Mouse (Mus musculus): ENCODE data around the gene Nrp1. TPM values are rescaled to one million over a fixed set of nuclear protein-coding genes. Genes with fewer than 3 reads are reported as not detected.
A peak's percentile ranks its signal among the peaks of the same experiment; 100 is the strongest.

Gene Nrp1
- polyA plus RNA-seq, 1 experiment from 2014 or later, result 101 TPM

DNA sequence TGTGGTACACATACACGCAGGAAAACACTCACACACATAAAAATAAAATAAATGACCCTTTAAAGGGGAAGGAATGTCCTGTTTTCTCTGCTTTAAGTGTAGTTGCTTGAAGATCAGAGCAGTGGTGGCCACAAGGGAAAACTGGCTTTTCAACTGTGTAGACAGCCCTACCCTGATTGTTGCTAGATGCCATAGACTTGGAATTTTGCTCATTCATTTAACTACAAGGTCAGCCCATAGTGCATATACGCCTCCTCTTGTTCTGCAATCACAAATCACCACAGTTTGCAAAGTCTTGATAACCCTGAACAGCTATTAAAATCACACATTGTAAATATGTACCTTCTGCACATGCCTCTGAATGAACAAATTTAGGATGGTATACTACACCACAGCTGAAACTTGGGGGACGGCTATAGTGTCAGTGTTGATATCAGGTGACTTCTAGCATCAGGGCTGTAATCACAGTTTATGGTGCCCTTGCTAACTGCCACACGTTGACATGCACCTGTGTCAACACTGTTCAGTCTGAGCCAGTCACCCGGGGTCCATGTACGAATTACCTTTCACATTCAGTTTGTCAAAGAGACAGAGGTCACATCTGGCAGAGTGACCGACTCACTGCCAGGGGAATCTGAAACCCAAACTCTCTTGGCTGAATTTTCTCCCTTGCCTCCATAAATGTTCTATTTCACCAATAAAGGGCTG lies 66.4 kb downstream of the Nrp1 start:
- no peak overlapping the region for H3K9ac ChIP-seq (replicated peaks; ENCODE audit: low read depth, low read length)
- no peak overlapping the region for H3K27ac ChIP-seq (ENCODE audit: low read depth, low read length)
- no peak overlapping the region for H3K4me2 ChIP-seq (ENCODE audit: low read depth, low read length)
- no peak for ATAC-seq (ENCODE audit: low read depth)
- peaks cover 4% of the 10 kb centered on the region; the same call in 1 of the 2 replicates for H3K36me3 ChIP-seq (ENCODE audit: control insufficient read depth, insufficient read depth, low read length)
- H3K9me3 ChIP-seq (ENCODE audit: control insufficient read depth, low read length), result no peaks in the 10 kb centered on the region
- WGBS, result 65% methylated on average over 7 of the region's 7 CpGs
- no peaks in the 10 kb centered on the region for H3K4me1 ChIP-seq (ENCODE audit: control insufficient read depth, insufficient read depth, low read length)
- H3K4me3 ChIP-seq (ENCODE audit: low read depth, low read length), result no peak overlapping the region
- no peaks in the 10 kb centered on the region for H3K27me3 ChIP-seq (ENCODE audit: control insufficient read depth, insufficient read depth, low read length)

DNA sequence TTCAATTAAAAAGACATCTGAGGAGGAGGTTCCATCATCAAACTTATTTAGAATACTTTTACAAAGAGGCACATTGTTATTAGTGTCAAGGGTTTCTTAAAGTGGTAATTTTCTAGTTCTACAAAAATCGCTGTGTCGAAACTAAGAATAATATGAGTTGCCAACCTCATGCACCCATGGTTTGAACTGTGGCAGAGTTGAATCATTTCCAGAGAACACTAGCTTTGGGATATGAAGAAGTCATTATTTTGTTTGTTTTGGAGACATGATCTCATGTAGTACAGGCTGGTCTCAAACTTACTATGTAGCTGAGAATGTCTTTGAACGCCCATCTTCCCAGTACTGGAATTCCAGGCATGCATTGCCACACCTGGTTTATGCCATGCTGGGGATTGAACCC lies 68.7 kb downstream of the Nrp1 start:
- no peak overlapping the region for H3K4me3 ChIP-seq (ENCODE audit: low read depth, low read length)
- H3K27me3 ChIP-seq (ENCODE audit: control insufficient read depth, insufficient read depth, low read length), result no peaks in the 10 kb centered on the region
- H3K4me1 ChIP-seq (ENCODE audit: control insufficient read depth, insufficient read depth, low read length), result no peaks in the 10 kb centered on the region
- WGBS, result 94% methylated on average over 3 of the region's 3 CpGs
- no peak overlapping the region for H3K27ac ChIP-seq (ENCODE audit: low read depth, low read length)
- peaks cover 4% of the 10 kb centered on the region; the same call in 1 of the 2 replicates for H3K36me3 ChIP-seq (ENCODE audit: control insufficient read depth, insufficient read depth, low read length)
- no peaks in the 10 kb centered on the region for H3K9me3 ChIP-seq (ENCODE audit: control insufficient read depth, low read length)
- H3K4me2 ChIP-seq (ENCODE audit: low read depth, low read length), result no peak overlapping the region
- no peak for ATAC-seq (ENCODE audit: low read depth)
- no peak overlapping the region for H3K9ac ChIP-seq (replicated peaks; ENCODE audit: low read depth, low read length)

DNA sequence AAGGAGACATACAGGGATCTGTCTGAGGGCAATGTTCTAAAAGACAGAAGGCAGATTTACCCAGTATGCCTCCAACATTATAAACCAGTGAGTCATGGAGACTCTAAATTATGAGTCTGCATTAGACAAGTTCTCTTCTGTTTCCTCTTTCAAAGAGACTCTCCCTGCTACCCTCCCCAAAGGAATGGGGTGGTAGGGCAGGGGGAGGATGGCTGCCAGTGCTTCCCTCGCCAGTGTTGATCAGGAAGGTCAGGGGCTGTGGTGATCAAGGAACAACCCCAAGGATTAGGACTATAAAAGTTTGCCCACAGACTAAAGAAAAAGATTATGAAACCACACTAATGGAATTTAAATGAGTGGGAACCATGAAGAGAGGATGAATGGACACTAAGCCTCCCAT lies 70.6 kb downstream of the Nrp1 start:
- no peak overlapping the region for H3K27ac ChIP-seq (ENCODE audit: low read depth, low read length)
- WGBS, result 75% methylated on average over 1 of the region's 1 CpGs
- no peaks in the 10 kb centered on the region for H3K9me3 ChIP-seq (ENCODE audit: control insufficient read depth, low read length)
- no peak overlapping the region for H3K9ac ChIP-seq (replicated peaks; ENCODE audit: low read depth, low read length)
- H3K4me1 ChIP-seq (ENCODE audit: control insufficient read depth, insufficient read depth, low read length), result no peaks in the 10 kb centered on the region
- no peak overlapping the region for H3K4me2 ChIP-seq (ENCODE audit: low read depth, low read length)
- H3K4me3 ChIP-seq (ENCODE audit: low read depth, low read length), result no peak overlapping the region
- H3K36me3 ChIP-seq (ENCODE audit: control insufficient read depth, insufficient read depth, low read length), result peaks cover 14% of the 10 kb centered on the region
- H3K27me3 ChIP-seq (ENCODE audit: control insufficient read depth, insufficient read depth, low read length), result no peaks in the 10 kb centered on the region
- ATAC-seq (ENCODE audit: low read depth), result no peak

DNA sequence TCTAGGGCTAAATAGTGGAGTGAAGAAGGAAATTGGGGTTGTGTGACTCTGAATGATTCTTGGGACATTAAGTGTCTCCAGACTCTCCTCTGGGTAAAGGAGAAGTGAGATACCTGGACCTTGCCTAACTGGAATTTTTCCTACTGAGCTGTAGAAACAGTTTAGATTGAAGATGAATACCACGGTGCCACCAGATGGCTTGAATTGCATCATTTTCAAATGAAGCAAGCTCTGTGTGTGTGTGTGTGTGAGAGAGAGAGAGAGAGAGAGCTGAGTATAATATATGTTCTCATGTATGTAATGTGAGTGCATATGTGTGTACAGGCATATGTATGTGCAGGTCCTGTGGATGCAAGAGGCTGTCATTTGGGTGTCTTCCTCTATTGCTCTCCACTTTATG lies 72.7 kb downstream of the Nrp1 start:
- no peaks in the 10 kb centered on the region for H3K27me3 ChIP-seq (ENCODE audit: control insufficient read depth, insufficient read depth, low read length)
- no peak overlapping the region for H3K27ac ChIP-seq (ENCODE audit: low read depth, low read length)
- H3K9ac ChIP-seq (replicated peaks; ENCODE audit: low read depth, low read length), result no peak overlapping the region
- H3K36me3 ChIP-seq (ENCODE audit: control insufficient read depth, insufficient read depth, low read length), result peaks cover 25% of the 10 kb centered on the region
- H3K4me2 ChIP-seq (ENCODE audit: low read depth, low read length), result no peak overlapping the region
- H3K4me3 ChIP-seq (ENCODE audit: low read depth, low read length), result no peak overlapping the region
- no peak for ATAC-seq (ENCODE audit: low read depth)
- no peaks in the 10 kb centered on the region for H3K4me1 ChIP-seq (ENCODE audit: control insufficient read depth, insufficient read depth, low read length)
- no peaks in the 10 kb centered on the region for H3K9me3 ChIP-seq (ENCODE audit: control insufficient read depth, low read length)
- 92% methylated on average over 1 of the region's 1 CpGs for WGBS

DNA sequence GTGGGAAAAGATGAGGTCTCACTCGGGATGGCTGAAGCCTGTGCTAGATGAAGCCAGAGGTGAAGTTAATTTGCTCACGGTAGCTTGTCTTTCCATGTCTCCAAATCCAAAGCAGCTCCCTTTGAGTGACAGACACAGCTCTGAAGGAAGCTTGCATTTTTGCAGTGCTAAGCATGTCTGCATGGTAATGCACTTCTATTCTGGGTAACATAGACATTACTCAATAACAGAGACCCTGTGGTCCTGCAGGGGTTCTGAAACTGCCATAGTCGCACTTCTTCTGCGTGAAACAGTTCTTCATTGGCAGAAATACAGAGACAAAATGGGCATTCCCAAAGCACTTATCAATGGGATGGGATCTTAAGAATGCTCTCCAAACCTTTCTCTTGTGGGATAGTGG lies 77.3 kb downstream of the Nrp1 start:
- H3K4me1 ChIP-seq (ENCODE audit: control insufficient read depth, insufficient read depth, low read length), result 0 out of 2 replicates have a peak, but pooled peaks cover 3% of the 10 kb centered on the region
- no peak overlapping the region for H3K4me2 ChIP-seq (ENCODE audit: low read depth, low read length)
- H3K27ac ChIP-seq (ENCODE audit: low read depth, low read length), result no peak overlapping the region
- no peak overlapping the region for H3K4me3 ChIP-seq (ENCODE audit: low read depth, low read length)
- no peaks in the 10 kb centered on the region for H3K9me3 ChIP-seq (ENCODE audit: control insufficient read depth, low read length)
- H3K36me3 ChIP-seq (ENCODE audit: control insufficient read depth, insufficient read depth, low read length), result peaks cover 22% of the 10 kb centered on the region
- H3K9ac ChIP-seq (replicated peaks; ENCODE audit: low read depth, low read length), result no peak overlapping the region
- 86% methylated on average over 4 of the region's 4 CpGs for WGBS
- H3K27me3 ChIP-seq (ENCODE audit: control insufficient read depth, insufficient read depth, low read length), result no peaks in the 10 kb centered on the region
- ATAC-seq (ENCODE audit: low read depth), result no peak

DNA sequence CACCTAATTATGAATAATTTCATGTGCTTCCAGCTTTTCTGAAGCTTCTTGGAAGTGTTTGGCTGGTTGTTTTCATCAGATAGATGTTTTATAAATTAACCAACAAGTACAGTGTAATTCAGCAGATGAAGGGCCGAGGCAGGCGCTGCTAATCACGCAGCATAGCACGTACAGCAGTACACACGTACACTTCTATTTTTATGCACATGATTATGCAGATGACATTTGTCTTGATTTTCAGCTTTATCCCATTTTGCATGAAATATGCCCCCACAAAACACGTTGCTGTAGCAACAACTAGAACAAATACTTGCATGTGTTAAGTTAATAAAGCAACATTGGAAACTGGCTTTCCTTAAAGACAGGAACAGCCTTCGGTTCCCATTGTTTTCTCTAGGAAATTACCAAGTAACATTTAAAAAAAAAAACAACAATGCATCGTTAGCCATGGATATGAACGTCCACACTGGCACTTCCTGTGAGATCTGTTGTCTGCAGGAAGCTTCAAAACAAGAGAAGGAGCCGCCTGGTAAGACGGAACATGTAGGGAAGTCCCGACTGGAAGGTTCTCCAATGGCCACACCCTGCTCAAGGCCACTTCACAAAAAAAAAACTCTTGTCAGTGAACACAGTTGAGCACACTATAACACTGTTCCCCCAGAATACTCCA lies 78.9 kb downstream of the Nrp1 start:
- 72% methylated on average over 12 of the region's 12 CpGs for WGBS
- Histone ChIP-seq H3K4me1 (ENCODE audit: control insufficient read depth, insufficient read depth, low read length) (0 out of 2 replicates have a peak, but pooled peaks cover 13% of the 10 kb centered on the region), H3K27ac (ENCODE audit: low read depth, low read length) (no peak overlapping the region)

DNA sequence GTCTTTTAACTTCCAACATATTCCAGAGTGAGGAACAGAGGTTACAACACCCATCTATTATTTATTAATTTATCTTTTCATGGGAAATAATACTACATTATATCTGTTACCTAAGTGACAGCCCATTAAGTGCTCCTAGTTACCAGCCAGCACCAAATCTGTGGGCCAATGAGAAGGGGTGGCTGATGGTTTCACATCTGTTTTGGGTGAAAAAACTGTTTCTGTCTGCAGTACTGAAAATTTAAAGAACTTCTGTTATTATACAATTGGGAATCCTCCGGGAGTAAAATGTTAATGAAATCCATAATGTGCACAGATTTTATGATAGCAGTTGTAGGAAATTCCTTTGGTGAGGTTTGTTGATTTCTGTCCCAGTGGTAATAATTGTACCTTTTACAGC lies 83.0 kb downstream of the Nrp1 start:
- H3K27ac ChIP-seq (ENCODE audit: low read depth, low read length), result no peak overlapping the region
- no peaks in the 10 kb centered on the region for H3K36me3 ChIP-seq (ENCODE audit: control insufficient read depth, insufficient read depth, low read length)
- no peaks in the 10 kb centered on the region for H3K9me3 ChIP-seq (ENCODE audit: control insufficient read depth, low read length)
- H3K4me2 ChIP-seq (ENCODE audit: low read depth, low read length), result no peak overlapping the region
- H3K9ac ChIP-seq (replicated peaks; ENCODE audit: low read depth, low read length), result no peak overlapping the region
- H3K4me3 ChIP-seq (ENCODE audit: low read depth, low read length), result no peak overlapping the region
- H3K4me1 ChIP-seq (ENCODE audit: control insufficient read depth, insufficient read depth, low read length), result peaks cover 16% of the 10 kb centered on the region; the same call in 1 of the 2 replicates
- no peaks in the 10 kb centered on the region for H3K27me3 ChIP-seq (ENCODE audit: control insufficient read depth, insufficient read depth, low read length)
- ATAC-seq (ENCODE audit: low read depth), result no peak
- 53% methylated on average over 1 of the region's 1 CpGs for WGBS

More for the DNA sequence above, 78.9 kb downstream of the Nrp1 start:
- Histone ChIP-seq H3K9ac (replicated peaks; ENCODE audit: low read depth, low read length) (no peak overlapping the region), H3K27me3 (ENCODE audit: control insufficient read depth, insufficient read depth, low read length) (no peaks in the 10 kb centered on the region), H3K4me3 (ENCODE audit: low read depth, low read length) (no peak overlapping the region), H3K4me2 (ENCODE audit: low read depth, low read length) (no peak overlapping the region), H3K9me3 (ENCODE audit: control insufficient read depth, low read length) (no peaks in the 10 kb centered on the region), H3K36me3 (ENCODE audit: control insufficient read depth, insufficient read depth, low read length) (peaks cover 22% of the 10 kb centered on the region)
- no peak for ATAC-seq (ENCODE audit: low read depth)

DNA sequence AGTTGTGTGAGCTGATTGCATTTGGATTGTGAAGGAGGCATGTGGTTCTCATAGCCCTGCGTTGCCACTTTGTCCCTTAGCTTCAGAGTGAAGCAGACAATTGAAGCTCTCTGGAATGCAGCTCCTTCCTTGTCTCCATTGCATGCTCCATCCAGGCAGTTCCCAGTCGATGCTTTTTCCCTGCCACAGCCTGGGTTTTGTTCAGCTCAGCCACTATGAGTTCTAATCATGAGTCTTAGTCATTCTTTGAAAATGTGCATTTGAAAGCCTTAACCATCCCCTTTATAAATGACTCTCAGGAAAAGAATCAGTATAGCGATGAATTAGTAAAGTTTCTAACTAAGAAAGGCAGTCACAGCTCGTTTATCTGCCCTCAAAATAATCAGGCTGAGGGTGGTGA lies 87.2 kb downstream of the Nrp1 start:
- H3K4me3 ChIP-seq (ENCODE audit: low read depth, low read length), result no peak overlapping the region
- H3K27ac ChIP-seq (ENCODE audit: low read depth, low read length), result 0 out of 2 replicates have a peak overlapping the region, but pooled peaks have one; percentile 6
- no peak overlapping the region for H3K4me2 ChIP-seq (ENCODE audit: low read depth, low read length)
- ATAC-seq (ENCODE audit: low read depth), result no peak
- no peaks in the 10 kb centered on the region for H3K9me3 ChIP-seq (ENCODE audit: control insufficient read depth, low read length)
- 29% methylated on average over 4 of the region's 4 CpGs for WGBS
- H3K27me3 ChIP-seq (ENCODE audit: control insufficient read depth, insufficient read depth, low read length), result no peaks in the 10 kb centered on the region
- peaks cover 17% of the 10 kb centered on the region for H3K4me1 ChIP-seq (ENCODE audit: control insufficient read depth, insufficient read depth, low read length)
- H3K36me3 ChIP-seq (ENCODE audit: control insufficient read depth, insufficient read depth, low read length), result no peaks in the 10 kb centered on the region
- H3K9ac ChIP-seq (replicated peaks; ENCODE audit: low read depth, low read length), result no peak overlapping the region

DNA sequence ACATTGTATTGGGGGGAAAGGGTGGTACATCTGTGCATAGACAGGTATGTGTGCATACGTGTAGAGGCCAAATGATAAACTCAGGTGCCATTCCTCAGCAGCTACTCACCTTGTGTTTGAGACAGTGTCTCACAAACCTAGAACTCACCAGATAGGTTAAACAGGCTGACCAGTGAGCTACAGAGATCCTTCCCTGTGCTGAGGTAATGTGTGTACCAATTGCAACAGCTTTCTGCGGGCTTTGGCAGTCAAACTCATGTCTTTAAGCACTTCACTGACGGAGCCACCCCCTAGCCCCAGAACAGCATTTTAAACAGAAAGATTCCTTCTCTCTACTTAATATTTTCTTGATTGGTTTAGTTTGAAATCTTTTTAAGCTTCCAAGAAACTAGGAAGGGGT lies 88.2 kb downstream of the Nrp1 start:
- Histone ChIP-seq H3K4me3 (ENCODE audit: low read depth, low read length) (no peak overlapping the region), H3K36me3 (ENCODE audit: control insufficient read depth, insufficient read depth, low read length) (no peaks in the 10 kb centered on the region), H3K27me3 (ENCODE audit: control insufficient read depth, insufficient read depth, low read length) (no peaks in the 10 kb centered on the region), H3K9ac (replicated peaks; ENCODE audit: low read depth, low read length) (no peak overlapping the region), H3K4me1 (ENCODE audit: control insufficient read depth, insufficient read depth, low read length) (peaks cover 19% of the 10 kb centered on the region), H3K27ac (ENCODE audit: low read depth, low read length) (no peak overlapping the region), H3K9me3 (ENCODE audit: control insufficient read depth, low read length) (no peaks in the 10 kb centered on the region), H3K4me2 (ENCODE audit: low read depth, low read length) (no peak overlapping the region)
- WGBS, result 80% methylated on average over 3 of the region's 3 CpGs
- ATAC-seq (ENCODE audit: low read depth), result no peak

Data from neural tube, embryonic 14.5 days (tissue).